Comparison of ENCODE assay signal across 22 mouse cellular contexts in the genomic region with DNA sequence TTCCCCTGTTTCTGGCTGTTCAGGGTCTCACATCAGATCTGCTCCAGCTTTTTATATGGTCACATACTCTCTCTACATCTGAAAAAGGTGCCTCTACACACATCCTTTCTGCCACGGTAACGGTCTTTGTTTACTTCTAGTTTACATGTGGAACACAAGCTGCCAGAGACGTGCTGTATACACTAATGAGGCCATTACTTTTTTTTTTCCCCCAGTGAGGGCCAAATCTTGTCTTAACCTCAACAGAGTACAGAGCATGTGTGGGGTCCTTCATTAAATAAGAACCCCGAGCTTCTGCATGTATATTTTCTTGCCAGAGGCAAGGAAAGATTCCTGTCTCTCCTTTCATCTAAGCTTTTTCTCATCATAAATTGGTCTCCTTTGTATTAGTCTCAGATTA.
DNase-seq lines count a peak whose midpoint lies in the region; ATAC-seq and TF ChIP-seq lines count a peak whose summit lies in the region.
"Had no signal": no experiment of that assay in that cellular context is flagged by ENCODE, and none has a peak within 500 bp of the region (broad histone marks: within the 10 kb centered on the region; RNA-seq: fewer than 3 reads in every experiment).

No protein-coding gene starts in this region.

- H3K36me3 ChIP-seq in forebrain, embryonic 13.5 days (ENCODE audit: poor library complexity, severe bottlenecking) = no peaks in the 10 kb centered on the region
- no peaks in the 10 kb centered on the region for H3K36me3 ChIP-seq in forebrain, postnatal 0 days (ENCODE audit: insufficient read depth)
- no peaks in the 10 kb centered on the region for H3K36me3 ChIP-seq in midbrain, embryonic 15.5 days (replicated peaks)
- no peaks in the 10 kb centered on the region for H3K36me3 ChIP-seq in midbrain, embryonic 10.5 days
- no peaks in the 10 kb centered on the region for H3K36me3 ChIP-seq in limb, embryonic 10.5 days
- H3K36me3 ChIP-seq: limb, embryonic 13.5 days; liver, embryonic 13.5 days; neural tube, embryonic 12.5 days had no signal

- peaks cover 6% of the 10 kb centered on the region; the same call in 1 of the 2 replicates for H3K4me1 ChIP-seq in forebrain, embryonic 13.5 days
- H3K4me1 ChIP-seq in forebrain, postnatal 0 days (ENCODE audit: insufficient read depth) = no peaks in the 10 kb centered on the region
- no peaks in the 10 kb centered on the region for H3K4me1 ChIP-seq in midbrain, embryonic 15.5 days
- no peaks in the 10 kb centered on the region for H3K4me1 ChIP-seq in midbrain, embryonic 10.5 days
- H3K4me1 ChIP-seq in limb, embryonic 10.5 days = peaks cover 4% of the 10 kb centered on the region; the same call in 1 of the 2 replicates
- H3K4me1 ChIP-seq: liver, embryonic 13.5 days; megakaryocyte, embryonic 14.5 days; neural tube, embryonic 12.5 days had no signal

- no peaks in the 10 kb centered on the region for H3K27me3 ChIP-seq in forebrain, embryonic 13.5 days
- H3K27me3 ChIP-seq in forebrain, postnatal 0 days (ENCODE audit: insufficient read depth, low read length) = no peaks in the 10 kb centered on the region
- no peaks in the 10 kb centered on the region for H3K27me3 ChIP-seq in midbrain, embryonic 15.5 days (replicated peaks)
- no peaks in the 10 kb centered on the region for H3K27me3 ChIP-seq in midbrain, embryonic 10.5 days (ENCODE audit: low read depth, poor library complexity, severe bottlenecking)
- H3K27me3 ChIP-seq in limb, embryonic 10.5 days (ENCODE audit: low read depth, poor library complexity, severe bottlenecking) = no peaks in the 10 kb centered on the region
- H3K27me3 ChIP-seq: limb, embryonic 13.5 days; liver, embryonic 13.5 days; megakaryocyte, embryonic 14.5 days; neural tube, embryonic 12.5 days had no signal

- 21% methylated on average over 4 of the region's 4 CpGs for WGBS in forebrain, embryonic 13.5 days
- WGBS in forebrain, postnatal 0 days = 15% methylated on average over 4 of the region's 4 CpGs
- WGBS in midbrain, embryonic 15.5 days = 49% methylated on average over 4 of the region's 4 CpGs
- WGBS in midbrain, embryonic 10.5 days = 72% methylated on average over 4 of the region's 4 CpGs
- 43% methylated on average over 4 of the region's 4 CpGs for WGBS in limb, embryonic 10.5 days

- TF ChIP-seq CTCF in forebrain, postnatal 0 days (IDR thresholded peaks at IDR 0.05; ENCODE audit: low read depth) = no peak

- no peak for DNase-seq in forebrain, postnatal 0 days
- DNase-seq in midbrain, embryonic 10.5 days (ENCODE audit: low spot score) = no peak
- DNase-seq in limb, embryonic 10.5 days (ENCODE audit: low spot score) = no peak
- DNase-seq in yolk sac, embryonic 10.5 days (ENCODE audit: low spot score) = no peak
- DNase-seq in lung, adult 18-20 months = no peak
- DNase-seq: adrenal gland, adult 8-10 months; cerebellum, adult 18-20 months; cerebellum, postnatal 14 days; kidney, postnatal 25 days; liver, embryonic 13.5 days; lung, embryonic 14.5 days; retina, postnatal 1 day had no signal

- peak; percentile 50; the same call in 1 of the 2 replicates for ATAC-seq in forebrain, embryonic 13.5 days
- ATAC-seq in forebrain, postnatal 0 days = no peak
- peak; percentile 52; the same call in 1 of the 2 replicates for ATAC-seq in midbrain, embryonic 15.5 days (replicated peaks)
- ATAC-seq: activated CD4-positive, CD25-positive, alpha-beta regulatory T cell, adult 4 months; hindbrain, postnatal 0 days; intestine, postnatal 0 days had no signal

- H3K4me3 ChIP-seq in forebrain, embryonic 13.5 days = no peak overlapping the region
- no peak overlapping the region for H3K4me3 ChIP-seq in forebrain, postnatal 0 days (ENCODE audit: low read depth, low read length)
- no peak overlapping the region for H3K4me3 ChIP-seq in midbrain, embryonic 15.5 days
- no peak overlapping the region for H3K4me3 ChIP-seq in midbrain, embryonic 10.5 days
- H3K4me3 ChIP-seq in limb, embryonic 10.5 days = no peak overlapping the region
- H3K4me3 ChIP-seq: layer of hippocampus, adult 2 months; limb, embryonic 13.5 days; liver, embryonic 13.5 days; megakaryocyte, embryonic 14.5 days; neural tube, embryonic 12.5 days had no signal

- no peak overlapping the region for H3K27ac ChIP-seq in forebrain, embryonic 13.5 days
- no peak overlapping the region for H3K27ac ChIP-seq in forebrain, postnatal 0 days (ENCODE audit: low read depth, low read length)
- no peak overlapping the region for H3K27ac ChIP-seq in midbrain, embryonic 15.5 days
- H3K27ac ChIP-seq in midbrain, embryonic 10.5 days (replicated peaks) = no peak overlapping the region
- H3K27ac ChIP-seq in limb, embryonic 10.5 days = peak overlapping the region; percentile 81
- H3K27ac ChIP-seq: hindbrain, postnatal 0 days; layer of hippocampus, adult 2 months; limb, embryonic 13.5 days; liver, embryonic 13.5 days; neural tube, embryonic 12.5 days had no signal

- H3K9me3 ChIP-seq in forebrain, embryonic 13.5 days (replicated peaks) = no peaks in the 10 kb centered on the region
- no peaks in the 10 kb centered on the region for H3K9me3 ChIP-seq in forebrain, postnatal 0 days (ENCODE audit: low read length)
- H3K9me3 ChIP-seq in midbrain, embryonic 15.5 days = no peaks in the 10 kb centered on the region
- H3K9me3 ChIP-seq in midbrain, embryonic 10.5 days (replicated peaks) = no peaks in the 10 kb centered on the region
- no peaks in the 10 kb centered on the region for H3K9me3 ChIP-seq in limb, embryonic 10.5 days (replicated peaks)
- H3K9me3 ChIP-seq: limb, embryonic 13.5 days; liver, embryonic 13.5 days; megakaryocyte, embryonic 14.5 days; neural tube, embryonic 12.5 days had no signal

- no peak overlapping the region for H3K9ac ChIP-seq in forebrain, embryonic 13.5 days
- no peak overlapping the region for H3K9ac ChIP-seq in forebrain, postnatal 0 days
- no peak overlapping the region for H3K9ac ChIP-seq in midbrain, embryonic 15.5 days
- H3K9ac ChIP-seq: limb, embryonic 13.5 days; liver, embryonic 13.5 days; lung, embryonic 14.5 days; neural tube, embryonic 12.5 days had no signal

- no peak overlapping the region for H3K4me2 ChIP-seq in forebrain, embryonic 13.5 days
- no peak overlapping the region for H3K4me2 ChIP-seq in forebrain, postnatal 0 days (ENCODE audit: low read depth)
- no peak overlapping the region for H3K4me2 ChIP-seq in midbrain, embryonic 15.5 days
- H3K4me2 ChIP-seq: heart, embryonic 11.5 days; limb, embryonic 13.5 days; liver, embryonic 13.5 days; lung, embryonic 14.5 days; neural tube, embryonic 12.5 days had no signal
